Mouse (Mus musculus) ES-E14 (cell line): ENCODE results near the gene Galp.

ENCODE experiments used
- CHD2 ChIP-seq: IDR thresholded peaks from 2 replicates; pipeline ENCODE4 v1.6.1; 2014; ENCODE audit warnings: mild to moderate bottlenecking, low read depth, low read length, inconsistent platforms
- ZC3H11A ChIP-seq: IDR thresholded peaks from 2 replicates; pipeline ENCODE4 v1.6.1; 2012; ENCODE audit warnings: low read depth, mild to moderate bottlenecking, inconsistent platforms, low read length, borderline replicate concordance
- ZNF384 ChIP-seq: IDR thresholded peaks from 2 replicates; pipeline ENCODE4 v1.6.1; 2012; ENCODE audit warnings: low read depth, low read length, inconsistent platforms

GRCm38 (mm10) chr7:6162172-6162571 is 34.7 kb upstream of the Galp start:
- TF ChIP-seq ZC3H11A: no peak
- TF ChIP-seq ZNF384: no peak
- TF ChIP-seq CHD2: no peak
